Mouse (Mus musculus): ENCODE results near the gene Garnl3. TPM values are rescaled to one million over a fixed set of nuclear protein-coding genes. Genes with fewer than 3 reads are reported as not detected.
"Not testable (repeated sequence)": the region's sequence is repeated elsewhere in the genome, so short reads cannot be mapped to it uniquely, and the experiment has no call there.

Gene Garnl3
- polyA plus RNA-seq, 1 experiment from 2014 or later = 10.7 TPM

GRCm38 (mm10) chr2:33018026-33018425 is 113.4 kb downstream of the Garnl3 start:
- Histone ChIP-seq H3K9me3 (replicated peaks) (no peaks in the 10 kb centered on the region), H3K27me3 (no peaks in the 10 kb centered on the region), H3K4me2 (replicated peaks) (no peak overlapping the region), H3K36me3 (no peaks in the 10 kb centered on the region), H3K27ac (replicated peaks) (no peak overlapping the region), H3K4me3 (replicated peaks) (no peak overlapping the region), H3K4me1 (no peaks in the 10 kb centered on the region), H3K9ac (no peak overlapping the region)
- 8% methylated on average over 6 of the region's 6 CpGs for WGBS
- ATAC-seq (ENCODE audit: insufficient number of reproducible peaks, low FRiP score, low TSS enrichment, low read depth) = no peak

GRCm38 (mm10) chr2:33017191-33017590 is 114.3 kb downstream of the Garnl3 start:
- H3K9ac ChIP-seq = no peak overlapping the region
- no peaks in the 10 kb centered on the region for H3K9me3 ChIP-seq (replicated peaks)
- no peaks in the 10 kb centered on the region for H3K4me1 ChIP-seq
- H3K36me3 ChIP-seq = no peaks in the 10 kb centered on the region
- no peak overlapping the region for H3K4me2 ChIP-seq (replicated peaks)
- H3K4me3 ChIP-seq (replicated peaks) = no peak overlapping the region
- no peak for ATAC-seq (ENCODE audit: insufficient number of reproducible peaks, low FRiP score, low TSS enrichment, low read depth)
- H3K27ac ChIP-seq (replicated peaks) = no peak overlapping the region
- no peaks in the 10 kb centered on the region for H3K27me3 ChIP-seq
- 75% methylated on average over 2 of the region's 2 CpGs for WGBS

- no peak overlapping the region for H3K4me2 ChIP-seq (replicated peaks)
- 67% methylated on average over 5 of the region's 5 CpGs for WGBS
- no peaks in the 10 kb centered on the region for H3K36me3 ChIP-seq
- H3K27ac ChIP-seq (replicated peaks) = no peak overlapping the region
- H3K27me3 ChIP-seq = no peaks in the 10 kb centered on the region
- H3K9ac ChIP-seq = no peak overlapping the region
- H3K9me3 ChIP-seq (replicated peaks) = no peaks in the 10 kb centered on the region
- no peaks in the 10 kb centered on the region for H3K4me1 ChIP-seq
- no peak overlapping the region for H3K4me3 ChIP-seq (replicated peaks)
- ATAC-seq (ENCODE audit: insufficient number of reproducible peaks, low FRiP score, low TSS enrichment, low read depth) = peak; percentile 29; the same call in 1 of the 2 replicates
Measured at GRCm38 (mm10) chr2:33014877-33015276, 116.6 kb downstream of the Garnl3 start.

GRCm38 (mm10) chr2:33009055-33009454 is 122.4 kb downstream of the Garnl3 start:
- H3K4me2 ChIP-seq (replicated peaks); H3K9ac ChIP-seq; H3K36me3 ChIP-seq; H3K27me3 ChIP-seq; H3K4me1 ChIP-seq; H3K9me3 ChIP-seq (replicated peaks); ATAC-seq (ENCODE audit: insufficient number of reproducible peaks, low FRiP score, low TSS enrichment, low read depth); H3K27ac ChIP-seq (replicated peaks); H3K4me3 ChIP-seq (replicated peaks): not testable (repeated sequence)
- 87% methylated on average over 4 of the region's 4 CpGs for WGBS

- Histone ChIP-seq H3K9me3 (replicated peaks) (no peaks in the 10 kb centered on the region), H3K4me1 (peaks cover 6% of the 10 kb centered on the region; the same call in 1 of the 2 replicates), H3K4me2 (replicated peaks) (no peak overlapping the region), H3K9ac (no peak overlapping the region), H3K27me3 (no peaks in the 10 kb centered on the region), H3K27ac (replicated peaks) (no peak overlapping the region), H3K4me3 (replicated peaks) (no peak overlapping the region), H3K36me3 (no peaks in the 10 kb centered on the region)
- ATAC-seq (ENCODE audit: insufficient number of reproducible peaks, low FRiP score, low TSS enrichment, low read depth) = no peak
- 43% methylated on average over 5 of the region's 5 CpGs for WGBS
Measured at GRCm38 (mm10) chr2:33005041-33005440, 126.4 kb downstream of the Garnl3 start.

DNA sequence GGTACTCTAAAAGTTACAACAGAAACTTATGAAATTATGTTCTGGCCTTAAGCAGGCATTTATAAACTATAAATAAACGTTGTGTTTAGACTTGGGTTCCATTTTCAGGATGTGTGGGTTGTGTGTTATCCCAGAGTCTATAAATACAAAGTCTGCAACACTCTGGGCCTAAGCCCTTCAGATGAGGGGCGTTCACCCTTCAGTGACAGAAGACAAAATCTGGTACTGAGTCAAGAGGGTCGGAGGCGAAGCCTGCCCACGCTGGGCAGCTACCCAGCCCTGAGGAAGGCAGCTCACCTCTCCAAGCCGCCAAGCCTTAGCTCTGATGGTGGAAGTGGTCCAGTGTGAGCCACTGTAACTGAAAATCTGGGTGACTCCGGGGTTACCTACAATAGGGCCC is 129.3 kb downstream of the Garnl3 start:
- Histone ChIP-seq H3K27me3 (no peaks in the 10 kb centered on the region), H3K4me1 (peaks cover 6% of the 10 kb centered on the region; the same call in 1 of the 2 replicates), H3K27ac (replicated peaks) (no peak overlapping the region), H3K4me3 (replicated peaks) (no peak overlapping the region), H3K9me3 (replicated peaks) (no peaks in the 10 kb centered on the region), H3K9ac (no peak overlapping the region), H3K36me3 (no peaks in the 10 kb centered on the region), H3K4me2 (replicated peaks) (no peak overlapping the region)
- no peak for ATAC-seq (ENCODE audit: insufficient number of reproducible peaks, low FRiP score, low TSS enrichment, low read depth)
- WGBS = 79% methylated on average over 7 of the region's 7 CpGs

- H3K9me3 ChIP-seq (replicated peaks) = no peaks in the 10 kb centered on the region
- peaks cover 2% of the 10 kb centered on the region; the same call in 1 of the 2 replicates for H3K4me1 ChIP-seq
- no peaks in the 10 kb centered on the region for H3K27me3 ChIP-seq
- no peak overlapping the region for H3K27ac ChIP-seq (replicated peaks)
- H3K36me3 ChIP-seq = no peaks in the 10 kb centered on the region
- no peak for ATAC-seq (ENCODE audit: insufficient number of reproducible peaks, low FRiP score, low TSS enrichment, low read depth)
- WGBS = 86% methylated on average over 2 of the region's 2 CpGs
- H3K4me3 ChIP-seq (replicated peaks) = no peak overlapping the region
- H3K9ac ChIP-seq = no peak overlapping the region
- no peak overlapping the region for H3K4me2 ChIP-seq (replicated peaks)
Measured at GRCm38 (mm10) chr2:32999752-33000151, 131.7 kb downstream of the Garnl3 start.

- H3K27me3 ChIP-seq = no peaks in the 10 kb centered on the region
- H3K4me2 ChIP-seq (replicated peaks) = no peak overlapping the region
- H3K9ac ChIP-seq = no peak overlapping the region
- no peaks in the 10 kb centered on the region for H3K9me3 ChIP-seq (replicated peaks)
- no peaks in the 10 kb centered on the region for H3K36me3 ChIP-seq
- 69% methylated on average over 4 of the region's 4 CpGs for WGBS
- ATAC-seq (ENCODE audit: insufficient number of reproducible peaks, low FRiP score, low TSS enrichment, low read depth) = no peak
- H3K27ac ChIP-seq (replicated peaks) = no peak overlapping the region
- no peak overlapping the region for H3K4me3 ChIP-seq (replicated peaks)
- H3K4me1 ChIP-seq = no peaks in the 10 kb centered on the region
Measured at GRCm38 (mm10) chr2:32997792-32998191, 133.7 kb downstream of the Garnl3 start.

DNA sequence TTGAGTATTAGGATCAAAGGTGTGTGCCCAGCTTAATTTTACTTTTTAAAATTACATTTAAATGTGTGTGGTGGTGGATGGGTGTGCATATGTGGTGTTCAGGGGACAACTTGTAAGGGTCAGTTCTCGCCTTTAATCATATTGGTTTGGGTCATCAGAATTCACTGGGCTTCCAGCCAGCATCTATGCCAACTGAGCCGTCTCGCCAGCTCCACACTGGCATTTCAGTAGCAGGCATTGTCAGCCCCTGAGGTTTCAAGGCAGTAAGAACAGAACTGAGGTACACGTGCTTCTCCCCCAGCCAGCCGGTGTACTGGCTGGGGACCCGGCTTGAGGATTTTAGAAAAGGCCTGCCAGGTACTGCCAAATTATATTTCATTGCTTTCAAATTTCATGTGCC is 134.4 kb downstream of the Garnl3 start:
- Histone ChIP-seq H3K9ac (no peak overlapping the region), H3K27me3 (no peaks in the 10 kb centered on the region), H3K4me1 (no peaks in the 10 kb centered on the region), H3K9me3 (replicated peaks) (no peaks in the 10 kb centered on the region), H3K36me3 (no peaks in the 10 kb centered on the region), H3K27ac (replicated peaks) (no peak overlapping the region), H3K4me3 (replicated peaks) (no peak overlapping the region), H3K4me2 (replicated peaks) (no peak overlapping the region)
- no peak for ATAC-seq (ENCODE audit: insufficient number of reproducible peaks, low FRiP score, low TSS enrichment, low read depth)
- 68% methylated on average over 6 of the region's 6 CpGs for WGBS

- H3K27ac ChIP-seq (replicated peaks) = no peak overlapping the region
- H3K4me2 ChIP-seq (replicated peaks) = no peak overlapping the region
- no peak overlapping the region for H3K4me3 ChIP-seq (replicated peaks)
- no peaks in the 10 kb centered on the region for H3K9me3 ChIP-seq (replicated peaks)
- H3K4me1 ChIP-seq = no peaks in the 10 kb centered on the region
- no peak for ATAC-seq (ENCODE audit: insufficient number of reproducible peaks, low FRiP score, low TSS enrichment, low read depth)
- no peak overlapping the region for H3K9ac ChIP-seq
- H3K36me3 ChIP-seq = no peaks in the 10 kb centered on the region
- WGBS = 48% methylated on average over 6 of the region's 6 CpGs
- no peaks in the 10 kb centered on the region for H3K27me3 ChIP-seq
Measured at GRCm38 (mm10) chr2:32992130-32992529, 139.3 kb downstream of the Garnl3 start.

- 55% methylated on average over 13 of the region's 13 CpGs for WGBS
- no peak for ATAC-seq (ENCODE audit: insufficient number of reproducible peaks, low FRiP score, low TSS enrichment, low read depth)
- H3K4me3 ChIP-seq (replicated peaks) = no peak overlapping the region
- H3K4me2 ChIP-seq (replicated peaks) = no peak overlapping the region
- no peaks in the 10 kb centered on the region for H3K36me3 ChIP-seq
- no peaks in the 10 kb centered on the region for H3K4me1 ChIP-seq
- no peaks in the 10 kb centered on the region for H3K27me3 ChIP-seq
- H3K27ac ChIP-seq (replicated peaks) = no peak overlapping the region
- H3K9ac ChIP-seq = no peak overlapping the region
- H3K9me3 ChIP-seq (replicated peaks) = no peaks in the 10 kb centered on the region
Measured at GRCm38 (mm10) chr2:32990167-32990832, 141.2 kb downstream of the Garnl3 start.

- no peak overlapping the region for H3K27ac ChIP-seq (replicated peaks)
- H3K4me3 ChIP-seq (replicated peaks) = no peak overlapping the region
- H3K27me3 ChIP-seq = no peaks in the 10 kb centered on the region
- H3K4me2 ChIP-seq (replicated peaks) = no peak overlapping the region
- no peaks in the 10 kb centered on the region for H3K36me3 ChIP-seq
- H3K9ac ChIP-seq = no peak overlapping the region
- 64% methylated on average over 3 of the region's 3 CpGs for WGBS
- no peaks in the 10 kb centered on the region for H3K4me1 ChIP-seq
- H3K9me3 ChIP-seq (replicated peaks) = no peaks in the 10 kb centered on the region
- no peak for ATAC-seq (ENCODE audit: insufficient number of reproducible peaks, low FRiP score, low TSS enrichment, low read depth)
Measured at GRCm38 (mm10) chr2:32989376-32989775, 142.1 kb downstream of the Garnl3 start.
